Mouse (Mus musculus) C2C12 (cell line): ENCODE measurements around the gene Rps21. TPM values are rescaled to one million over a fixed set of nuclear protein-coding genes. Genes with fewer than 3 reads are reported as not detected.

Source experiments
- H3K27me3 ChIP-seq: one replicate; pipeline ENCODE4 v1.6.1; 2011; ENCODE audit not compliant: control insufficient read depth, insufficient read depth, insufficient read length
- H3K36me3 ChIP-seq: one replicate; pipeline ENCODE4 v1.6.1; 2011; ENCODE audit not compliant: control insufficient read depth, insufficient read depth
- H3K4me3 ChIP-seq: one replicate; pipeline ENCODE4 v1.5.1; 2011; ENCODE audit warnings: mild to moderate bottlenecking, control low read depth; ENCODE audit not compliant: poor library complexity, insufficient read depth, severe bottlenecking
- H3K79me2 ChIP-seq: one replicate; pipeline ENCODE4 v1.6.1; 2011; ENCODE audit not compliant: control insufficient read depth, insufficient read depth
- H3K79me3 ChIP-seq: one replicate; pipeline ENCODE4 v1.6.1; 2011; ENCODE audit warnings: low read depth, control low read depth
- H3ac ChIP-seq: one replicate; pipeline ENCODE3; 2011; ENCODE audit warnings: low read depth; ENCODE audit not compliant: control insufficient read depth, insufficient read length
- CEBPB ChIP-seq: IDR thresholded peaks from one replicate; pipeline ENCODE4 v1.6.1; 2011; ENCODE audit warnings: low read depth, mild to moderate bottlenecking, control low read depth, moderate library complexity
- CTCF ChIP-seq: IDR thresholded peaks from one replicate; pipeline ENCODE4 v1.5.1; 2011; ENCODE audit not compliant: control insufficient read depth, insufficient read depth, insufficient read length
- FOSL1 ChIP-seq: IDR thresholded peaks from one replicate; pipeline ENCODE4 v1.8.0; 2011; ENCODE audit warnings: mild to moderate bottlenecking, low read length; ENCODE audit not compliant: poor library complexity, insufficient read depth, severe bottlenecking
- MAX ChIP-seq: IDR thresholded peaks from one replicate; pipeline ENCODE4 v1.6.1; 2011; ENCODE audit warnings: mild to moderate bottlenecking, control low read depth
- MYOD1 ChIP-seq: IDR thresholded peaks from one replicate; pipeline ENCODE4 v1.6.1; 2011; ENCODE audit warnings: low read depth; ENCODE audit not compliant: control insufficient read depth, insufficient read length
- MYOG ChIP-seq: IDR thresholded peaks from one replicate; pipeline ENCODE4 v1.6.1; 2011; ENCODE audit not compliant: control insufficient read depth, insufficient read length; ENCODE audit errors: extremely low read depth
- USF1 ChIP-seq: IDR thresholded peaks from one replicate; pipeline ENCODE4 v1.6.1; 2011; ENCODE audit warnings: low read depth, mild to moderate bottlenecking, control low read depth, moderate library complexity
- polyA plus RNA-seq: library from polyadenylated mRNA; unstranded; fragments of >200 nt; fragmentation: generic; extraction: Trizol; gene quantifications from one replicate; pipeline ENCODE4 v1.2.1, GENCODE M21; 2012; ENCODE audit warnings: missing spikeins

Gene Rps21
- polyA plus RNA-seq, 1 experiment = 5,244 TPM

DNA sequence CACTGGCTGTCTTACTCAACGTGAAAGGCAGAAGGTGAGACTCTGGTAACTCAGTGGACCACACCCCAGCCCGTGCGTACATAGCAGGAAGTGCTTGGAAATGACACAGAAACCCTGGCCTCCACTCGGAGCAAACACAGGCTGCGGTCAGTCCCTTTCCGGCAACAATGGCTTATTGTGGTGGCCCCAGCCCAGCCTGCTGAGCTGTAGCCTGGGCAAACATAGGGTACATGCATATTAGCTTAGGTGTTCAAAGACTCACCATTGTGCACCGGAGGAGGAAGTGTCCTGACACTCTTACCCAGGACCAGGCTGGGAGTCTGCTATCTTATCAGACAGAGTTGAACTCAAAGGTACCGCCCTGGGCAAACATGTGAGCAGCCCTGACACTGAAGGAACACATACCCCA is 19.7 kb downstream of the Rps21 start:
- no peak overlapping the region for H3K4me3 ChIP-seq
- H3K27me3 ChIP-seq = peaks cover 54% of the 10 kb centered on the region
- H3K79me3 ChIP-seq = no peaks in the 10 kb centered on the region
- TF ChIP-seq MYOG (no peak), MYOD1 (no peak), MAX (no peak), FOSL1 (no peak), USF1 (no peak), CEBPB (no peak), CTCF (no peak)
- H3K79me2 ChIP-seq = peaks cover 11% of the 10 kb centered on the region
- H3K36me3 ChIP-seq = no peaks in the 10 kb centered on the region
- no peak overlapping the region for H3ac ChIP-seq

DNA sequence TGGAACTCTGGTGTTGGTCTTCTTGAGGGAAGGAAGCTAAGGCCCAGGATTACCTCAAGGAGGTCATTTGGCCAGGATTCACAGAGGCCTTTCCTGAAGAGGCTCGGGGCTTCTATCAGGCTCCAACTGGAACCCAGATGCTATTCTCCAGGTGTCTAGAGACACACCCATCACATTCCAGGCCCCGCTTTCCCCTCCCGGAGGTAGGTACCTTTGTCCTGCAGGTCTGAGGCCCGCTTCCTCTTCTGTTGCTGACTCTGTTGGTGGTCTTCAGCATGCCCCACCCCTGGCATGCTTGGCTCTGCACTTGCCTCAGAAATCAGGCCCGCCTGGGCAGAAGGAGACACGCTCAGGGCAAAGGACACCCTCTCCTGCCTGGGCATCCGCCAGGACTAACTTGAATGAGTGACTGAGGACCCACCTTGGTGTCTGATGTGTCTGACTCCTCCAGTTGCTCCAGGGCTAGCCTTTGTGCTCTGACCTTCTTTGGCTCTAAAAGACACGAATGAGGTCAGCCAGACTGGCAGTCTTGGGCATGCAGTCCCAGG is 20.7 kb downstream of the Rps21 start:
- Histone ChIP-seq H3K79me3 (no peaks in the 10 kb centered on the region), H3K36me3 (no peaks in the 10 kb centered on the region), H3K27me3 (peaks cover 64% of the 10 kb centered on the region), H3K79me2 (peaks cover 2% of the 10 kb centered on the region), H3ac (no peak overlapping the region), H3K4me3 (no peak overlapping the region)
- no peak for TF ChIP-seq FOSL1
- TF ChIP-seq USF1 = no peak
- TF ChIP-seq MYOG = no peak

DNA sequence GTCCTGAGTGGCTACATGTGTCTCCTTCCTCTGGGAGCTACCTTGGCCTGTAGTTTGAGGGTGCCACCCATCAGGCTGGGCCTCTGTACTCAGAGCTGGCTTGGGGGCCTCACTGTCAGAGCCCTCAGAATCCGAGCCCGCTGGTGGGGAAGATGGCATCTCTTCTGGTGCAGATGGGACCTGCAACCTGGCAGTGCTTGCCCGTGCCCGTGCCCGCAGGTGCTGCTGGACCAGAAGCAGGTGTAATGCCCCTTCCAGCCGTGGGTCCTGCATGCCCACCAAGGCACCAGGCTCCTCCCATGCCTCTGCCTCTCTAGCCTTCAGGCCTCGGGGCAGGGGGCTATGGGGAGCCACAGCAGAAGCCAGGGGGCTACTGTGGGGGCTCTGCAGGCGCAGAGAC is 22.1 kb downstream of the Rps21 start:
- no peak for TF ChIP-seq USF1
- TF ChIP-seq CEBPB = no peak
- TF ChIP-seq CTCF = no peak
- TF ChIP-seq MYOG = no peak
- TF ChIP-seq MYOD1 = no peak
- no peak for TF ChIP-seq MAX
- no peak for TF ChIP-seq FOSL1
- Histone ChIP-seq H3ac (no peak overlapping the region), H3K79me3 (no peaks in the 10 kb centered on the region), H3K36me3 (no peaks in the 10 kb centered on the region), H3K27me3 (peaks cover 78% of the 10 kb centered on the region), H3K4me3 (no peak overlapping the region), H3K79me2 (no peaks in the 10 kb centered on the region)

DNA sequence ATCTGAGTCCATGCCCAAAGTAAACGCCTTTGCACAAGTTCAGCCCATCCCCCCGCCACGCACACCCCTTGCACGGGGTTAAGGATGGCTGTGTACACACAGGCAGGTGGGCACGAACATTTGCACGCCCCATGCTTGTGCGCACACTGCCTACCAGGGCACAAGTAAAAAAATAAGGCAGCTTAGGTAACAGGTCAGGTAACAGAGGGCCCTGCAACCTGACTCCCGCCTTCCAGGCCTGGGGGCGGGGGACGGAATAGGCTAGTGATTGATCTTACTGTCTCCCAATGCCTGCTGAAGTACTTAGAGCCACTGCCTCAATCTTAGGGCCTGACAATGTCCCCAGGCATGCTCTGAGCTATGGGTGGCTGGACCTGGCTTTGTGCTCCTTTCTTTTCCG is 31.8 kb downstream of the Rps21 start:
- Histone ChIP-seq H3ac (no peak overlapping the region), H3K79me3 (no peaks in the 10 kb centered on the region), H3K36me3 (no peaks in the 10 kb centered on the region), H3K79me2 (no peaks in the 10 kb centered on the region), H3K27me3 (peaks cover 83% of the 10 kb centered on the region), H3K4me3 (no peak overlapping the region)
- TF ChIP-seq MYOD1 = no peak
- no peak for TF ChIP-seq USF1
- no peak for TF ChIP-seq FOSL1
- TF ChIP-seq CTCF = no peak
- TF ChIP-seq MYOG = no peak
- TF ChIP-seq MAX = no peak
- no peak for TF ChIP-seq CEBPB

DNA sequence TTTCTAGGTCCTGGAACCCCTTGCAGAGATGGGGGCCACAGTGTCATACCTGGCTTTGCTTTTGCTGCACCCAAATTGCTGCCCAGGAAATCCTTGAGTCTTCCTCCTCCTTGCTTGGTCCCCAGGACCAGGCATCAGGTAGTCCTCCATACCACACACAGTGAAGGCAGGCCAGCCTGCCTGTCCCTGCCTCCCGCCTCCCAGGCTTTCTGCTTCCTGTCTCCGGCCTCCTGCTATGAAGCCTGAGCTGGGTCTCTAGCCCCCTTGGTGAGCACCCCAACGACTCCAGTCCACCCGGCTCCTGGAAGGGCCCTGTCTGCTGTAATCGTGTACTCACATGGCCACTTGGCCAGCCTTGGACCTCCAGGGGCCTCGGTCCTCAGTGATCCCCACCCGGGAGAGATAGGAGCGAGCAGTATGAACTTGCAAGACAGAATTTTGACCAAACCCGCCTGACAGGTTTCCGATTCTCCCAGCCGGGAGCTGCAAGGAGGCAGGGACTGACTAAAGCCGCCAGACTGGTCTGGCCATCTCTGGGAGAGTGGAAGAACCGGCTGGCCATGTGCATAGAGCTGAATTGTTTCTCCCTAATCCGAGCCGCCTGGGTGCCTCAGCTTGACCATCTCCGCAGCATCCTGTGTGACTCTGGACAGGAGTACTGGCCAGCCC is 32.4 kb downstream of the Rps21 start, which contains the start of gene Rbbp8nl:
Rbbp8nl (minus strand) TSS at position 440 of the 669 bp plus-strand sequence.
- Histone ChIP-seq H3K4me3 (no peak within 1 kb of the TSS), H3K79me3 (no peaks in the 10 kb centered on the region), H3K36me3 (no peaks in the 10 kb centered on the region), H3K79me2 (no peaks in the 10 kb centered on the region), H3K27me3 (peaks cover 83% of the 10 kb centered on the region), H3ac (no peak within 1 kb of the TSS)
- no peak for TF ChIP-seq MYOG
- TF ChIP-seq USF1 = no peak
- TF ChIP-seq MYOD1 = no peak
- no peak for TF ChIP-seq MAX
- TF ChIP-seq CEBPB = no peak
- no peak for TF ChIP-seq FOSL1
- no peak for TF ChIP-seq CTCF

DNA sequence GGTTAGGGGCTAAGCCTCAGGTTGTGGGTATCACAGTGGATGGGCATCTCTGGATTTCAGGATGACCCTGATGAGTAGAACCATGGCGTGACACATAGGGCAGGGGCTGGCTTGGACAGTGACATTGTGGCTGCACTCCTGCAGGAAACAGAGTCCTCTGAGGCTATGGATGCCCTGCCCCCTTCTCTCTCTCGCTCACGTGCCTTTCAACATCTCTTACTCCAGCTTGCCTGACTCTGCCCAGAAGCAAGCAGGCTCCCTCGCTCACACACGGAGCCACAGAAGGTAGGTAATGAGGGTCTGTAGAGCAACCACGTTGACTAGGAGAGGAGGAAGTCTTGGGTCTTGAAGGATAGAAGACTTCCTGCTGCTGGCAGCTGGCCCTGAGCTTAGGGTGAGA is 33.3 kb downstream of the Rps21 start:
- no peaks in the 10 kb centered on the region for H3K36me3 ChIP-seq
- TF ChIP-seq CTCF (no peak), MYOD1 (no peak), USF1 (no peak), CEBPB (no peak), MYOG (no peak), MAX (no peak), FOSL1 (no peak)
- H3K79me3 ChIP-seq = no peaks in the 10 kb centered on the region
- peaks cover 77% of the 10 kb centered on the region for H3K27me3 ChIP-seq
- H3ac ChIP-seq = no peak overlapping the region
- no peak overlapping the region for H3K4me3 ChIP-seq
- H3K79me2 ChIP-seq = no peaks in the 10 kb centered on the region
